Mouse (Mus musculus) liver, embryonic 11.5 days (tissue): ENCODE results near the gene Noc4l. TPM values are rescaled to one million over a fixed set of nuclear protein-coding genes. Genes with fewer than 3 reads are reported as not detected.

Source experiments
- ATAC-seq: fragments of 200-750 bp; cut with Nextera tagmentation; replicated peaks from 2 replicates; pipeline ENCODE4 v1.8.0; 2017; ENCODE audit warnings: moderate number of reproducible peaks, mild to moderate bottlenecking, moderate TSS enrichment, moderate library complexity; ENCODE audit not compliant: low FRiP score
- DNase-seq: peaks from one replicate; pipeline ENCODE4 v3.0.0-alpha.2; 2017; ENCODE audit warnings: low spot score
- H3K27ac ChIP-seq: fragments of 300-500 bp; sonication (generic); 2 replicates; pipeline ENCODE4 v1.5.1; 2014; ENCODE audit warnings: mild to moderate bottlenecking, low read depth, low read length, control low read depth
- H3K27me3 ChIP-seq: fragments of 300-500 bp; sonication (generic); replicated peaks from 2 replicates; pipeline ENCODE4 v1.6.1; 2014; ENCODE audit warnings: low read length, mixed read lengths; ENCODE audit not compliant: control insufficient read depth, insufficient read depth
- H3K36me3 ChIP-seq: fragments of 300-500 bp; sonication (generic); 2 replicates; pipeline ENCODE4 v1.6.1; 2014; ENCODE audit warnings: mild to moderate bottlenecking, low read length, moderate library complexity, mixed read lengths; ENCODE audit not compliant: control insufficient read depth, insufficient read depth
- H3K4me1 ChIP-seq: fragments of 300-500 bp; sonication (generic); replicated peaks from 2 replicates; pipeline ENCODE4 v1.6.1; 2014; ENCODE audit warnings: low read length, mixed read lengths; ENCODE audit not compliant: control insufficient read depth, insufficient read depth
- H3K4me2 ChIP-seq: fragments of 300-500 bp; sonication (generic); 2 replicates; pipeline ENCODE4 v1.6.1; 2014; ENCODE audit warnings: mild to moderate bottlenecking, control low read depth, moderate library complexity
- H3K4me3 ChIP-seq: fragments of 300-500 bp; sonication (generic); 2 replicates; pipeline ENCODE4 v1.5.1; 2014; ENCODE audit warnings: low read depth, low read length, control low read depth
- H3K9ac ChIP-seq: fragments of 300-500 bp; sonication (generic); 2 replicates; pipeline ENCODE4 v1.6.1; 2014; ENCODE audit warnings: low read depth, low read length, control low read depth
- H3K9me3 ChIP-seq: fragments of 300-500 bp; sonication (generic); 2 replicates; pipeline ENCODE4 v1.6.1; 2016; ENCODE audit warnings: low read length, inconsistent platforms, mixed read lengths; ENCODE audit not compliant: control insufficient read depth
- WGBS: fragments of 180-500 bp; shearing (Covaris S2); extraction: QIAGEN DNeasy Blood & Tissue Kit; methylation state at CpG from one replicate; pipeline ENCODE4 v1.1.7; 2014; 5-methylcytosine and 5-hydroxymethylcytosine counted together
- polyA plus RNA-seq: library from polyadenylated mRNA; unstranded; fragments of >200 nt; fragmentation: Nextera tagmentation; extraction: Ambion mirVana; gene quantifications from 2 replicates; pipeline ENCODE4 v1.2.1, GENCODE M21; 2014

Gene Noc4l
- polyA plus RNA-seq, 1 experiment from 2014 or later = 128 TPM

- Histone ChIP-seq H3K27ac (no peak overlapping the region), H3K9me3 (0 out of 2 replicates have a peak, but pooled peaks cover 2% of the 10 kb centered on the region), H3K9ac (no peak overlapping the region), H3K4me3 (no peak overlapping the region), H3K36me3 (peaks cover 48% of the 10 kb centered on the region), H3K27me3 (no peaks in the 10 kb centered on the region), H3K4me2 (peak overlapping the region; percentile 4; the same call in 1 of the 2 replicates), H3K4me1 (peaks cover under 1% of the 10 kb centered on the region; the same call in 1 of the 2 replicates)
- DNase-seq (no peak), ATAC-seq (peak; percentile 85)
Measured at GRCm38 (mm10) chr5:110646377-110646776, 6.8 kb downstream of the Noc4l start.

GRCm38 (mm10) chr5:110639459-110639858 lies 13.8 kb downstream of the Noc4l start:
- 22% methylated on average over 12 of the region's 12 CpGs for WGBS
- peak; percentile 66 for DNase-seq
- no peak overlapping the region for H3K27ac ChIP-seq

GRCm38 (mm10) chr5:110638306-110639074 lies 14.7 kb downstream of the Noc4l start:
- Histone ChIP-seq H3K9me3 (0 out of 2 replicates have a peak, but pooled peaks cover 2% of the 10 kb centered on the region), H3K9ac (no peak overlapping the region), H3K27ac (no peak overlapping the region), H3K4me2 (no peak overlapping the region), H3K27me3 (no peaks in the 10 kb centered on the region), H3K36me3 (no peaks in the 10 kb centered on the region), H3K4me1 (no peaks in the 10 kb centered on the region), H3K4me3 (no peak overlapping the region)
- WGBS = 74% methylated on average over 7 of the region's 7 CpGs
- DNase-seq (no peak), ATAC-seq (no peak)

More at GRCm38 (mm10) chr5:110639459-110639858, 13.8 kb downstream of the Noc4l start:
- H3K4me1 ChIP-seq = no peaks in the 10 kb centered on the region
- peak overlapping the region; percentile 52 for H3K4me2 ChIP-seq
- no peaks in the 10 kb centered on the region for H3K27me3 ChIP-seq
- ATAC-seq = 0 out of 2 replicates have a peak, but pooled peaks have one; percentile 12
- H3K9me3 ChIP-seq = 0 out of 2 replicates have a peak, but pooled peaks cover 2% of the 10 kb centered on the region
- H3K9ac ChIP-seq = no peak overlapping the region
- no peaks in the 10 kb centered on the region for H3K36me3 ChIP-seq
- H3K4me3 ChIP-seq = no peak overlapping the region

GRCm38 (mm10) chr5:110635951-110636707 lies 17.1 kb downstream of the Noc4l start:
- Histone ChIP-seq H3K9ac (no peak overlapping the region), H3K27ac (no peak overlapping the region), H3K4me2 (no peak overlapping the region), H3K27me3 (no peaks in the 10 kb centered on the region), H3K9me3 (no peaks in the 10 kb centered on the region), H3K4me1 (no peaks in the 10 kb centered on the region), H3K36me3 (no peaks in the 10 kb centered on the region), H3K4me3 (no peak overlapping the region)
- 40% methylated on average over 6 of the region's 6 CpGs for WGBS
- ATAC-seq = no peak
- DNase-seq = no peak

GRCm38 (mm10) chr5:110629525-110630120 lies 23.6 kb downstream of the Noc4l start:
- WGBS = 65% methylated on average over 2 of the region's 2 CpGs

DNA sequence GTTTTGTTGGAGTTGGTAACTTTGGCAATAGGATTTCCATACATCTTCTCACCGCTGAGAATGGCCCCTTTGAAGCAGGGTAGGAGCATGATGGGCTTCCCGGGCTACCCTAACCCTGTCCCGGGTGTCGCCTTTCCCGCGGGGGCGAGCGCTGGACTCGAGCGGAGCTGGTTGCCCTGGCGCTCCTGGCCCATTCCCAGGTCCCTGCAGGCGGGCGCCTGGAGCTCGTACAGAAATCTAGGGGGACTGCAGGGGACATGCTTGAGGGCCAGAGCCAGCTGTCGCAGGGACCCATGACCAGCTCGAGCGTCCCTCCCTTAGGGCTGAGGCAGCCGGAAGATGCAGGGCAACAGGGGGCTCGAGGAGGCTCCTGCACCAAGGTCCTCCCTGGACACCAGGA lies 25.1 kb downstream of the Noc4l start:
- Histone ChIP-seq H3K4me2 (no peak overlapping the region), H3K9ac (no peak overlapping the region), H3K27me3 (no peaks in the 10 kb centered on the region; the same call in 1 of the 2 replicates), H3K9me3 (no peaks in the 10 kb centered on the region), H3K4me3 (no peak overlapping the region), H3K36me3 (no peaks in the 10 kb centered on the region), H3K4me1 (0 out of 2 replicates have a peak, but pooled peaks cover 2% of the 10 kb centered on the region), H3K27ac (no peak overlapping the region)
- ATAC-seq (no peak), DNase-seq (no peak)
- whole genome bisulfite sequencing = 25% methylated on average over 19 of the region's 19 CpGs

More at GRCm38 (mm10) chr5:110629525-110630120, 23.6 kb downstream of the Noc4l start:
- ATAC-seq = no peak
- Histone ChIP-seq H3K36me3 (no peaks in the 10 kb centered on the region), H3K4me3 (no peak overlapping the region), H3K9ac (no peak overlapping the region), H3K27me3 (no peaks in the 10 kb centered on the region; the same call in 1 of the 2 replicates), H3K9me3 (no peaks in the 10 kb centered on the region), H3K27ac (no peak overlapping the region), H3K4me2 (no peak overlapping the region), H3K4me1 (0 out of 2 replicates have a peak, but pooled peaks cover 2% of the 10 kb centered on the region)
- no peak for DNase-seq

DNA sequence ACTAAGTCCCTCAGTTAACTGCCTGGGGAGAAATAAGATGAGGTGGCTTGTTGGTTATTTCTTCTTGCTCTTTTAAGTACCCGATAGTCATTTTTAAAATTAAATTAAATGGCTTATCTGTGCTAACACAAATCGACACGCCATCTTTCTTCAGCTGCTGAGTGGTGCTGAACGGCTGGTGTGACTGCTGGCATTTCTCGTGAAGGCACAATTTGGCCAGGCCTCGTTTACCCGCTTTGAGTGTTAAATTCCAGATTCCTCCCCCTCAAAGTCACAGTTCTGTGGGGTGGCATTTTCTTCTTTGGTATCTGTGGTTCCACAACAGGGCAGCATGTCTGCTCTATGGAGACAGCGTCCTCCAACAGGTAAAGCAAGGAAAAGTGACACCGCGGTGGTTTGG lies 25.9 kb downstream of the Noc4l start:
- H3K27me3 ChIP-seq = no peaks in the 10 kb centered on the region; the same call in 1 of the 2 replicates
- H3K4me2 ChIP-seq = no peak overlapping the region
- 57% methylated on average over 10 of the region's 10 CpGs for WGBS
- DNase-seq (no peak), ATAC-seq (no peak)
- no peak overlapping the region for H3K4me3 ChIP-seq
- no peaks in the 10 kb centered on the region for H3K36me3 ChIP-seq
- H3K27ac ChIP-seq = no peak overlapping the region
- no peaks in the 10 kb centered on the region for H3K9me3 ChIP-seq
- no peak overlapping the region for H3K9ac ChIP-seq
- H3K4me1 ChIP-seq = 0 out of 2 replicates have a peak, but pooled peaks cover 2% of the 10 kb centered on the region

DNA sequence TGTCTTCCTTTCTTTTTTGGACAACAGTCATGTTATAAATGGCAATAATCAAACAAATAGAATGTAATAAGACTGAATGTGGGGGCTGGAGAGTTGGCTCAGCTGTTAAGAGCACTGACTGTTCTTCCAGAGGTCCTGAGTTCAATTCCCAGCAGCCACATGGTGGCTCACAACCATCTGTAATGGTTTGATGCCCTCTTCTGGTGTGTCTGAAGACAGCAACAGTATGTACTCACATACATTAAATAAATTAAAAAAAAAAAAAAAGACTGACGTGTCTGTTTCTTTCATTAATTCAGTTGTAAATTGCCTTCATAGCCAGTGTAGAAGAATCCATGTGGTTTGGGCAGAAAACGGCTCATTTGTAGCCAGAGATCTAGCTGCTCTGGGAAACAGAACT lies 28.9 kb downstream of the Noc4l start:
- DNase-seq = no peak
- H3K4me2 ChIP-seq = no peak overlapping the region
- no peaks in the 10 kb centered on the region for H3K36me3 ChIP-seq
- no peaks in the 10 kb centered on the region for H3K9me3 ChIP-seq
- no peak overlapping the region for H3K4me3 ChIP-seq
- no peaks in the 10 kb centered on the region; the same call in 1 of the 2 replicates for H3K27me3 ChIP-seq
- no peak for ATAC-seq
- H3K27ac ChIP-seq = no peak overlapping the region
- H3K9ac ChIP-seq = no peak overlapping the region
- H3K4me1 ChIP-seq = 0 out of 2 replicates have a peak, but pooled peaks cover 2% of the 10 kb centered on the region
- 82% methylated on average over 2 of the region's 2 CpGs for WGBS
